Mouse (Mus musculus) hematopoietic stem cell, adult 5-6 weeks (primary cell): ENCODE results near the gene Crocc2. TPM values are rescaled to one million over a fixed set of nuclear protein-coding genes. Genes with fewer than 3 reads are reported as not detected.

Experiments
- total RNA-seq: library from RNA; stranded (forward); fragments of 172-1452, 232-1000 nt; gene quantifications from 2 replicates; pipeline ENCODE4 v1.2.3, GENCODE M21; 2017

Crocc2 gene
- total RNA-seq, 1 experiment from 2014 or later = 0.10 TPM

Other genes starting within 250 kb of the Crocc2 start
- gene Capn10, start 234.3 kb upstream of the Crocc2 start, total RNA-seq = 9.8 and 17.3 TPM in 2 replicates
- 1.5 and 2.1 TPM in 2 replicates for gene Gpr35, start 217.9 kb upstream of the Crocc2 start, total RNA-seq
- gene Aqp12, start 162.4 kb upstream of the Crocc2 start, total RNA-seq = not detected in 2 replicates
- gene Kif1a, start 66.8 kb upstream of the Crocc2 start, total RNA-seq = not detected in 2 replicates
- not detected in 2 replicates for gene Agxt, start 33.5 kb upstream of the Crocc2 start, total RNA-seq
- gene 2310007B03Rik, start 7.8 kb upstream of the Crocc2 start, total RNA-seq = not detected in 2 replicates
- 0.25 and 0.63 TPM in 2 replicates for gene Sned1, start 67.1 kb downstream of the Crocc2 start, total RNA-seq
- gene Mterf4, start 137.2 kb downstream of the Crocc2 start, total RNA-seq = 35.3 and 36.8 TPM in 2 replicates
- 18.4 and 26.9 TPM in 2 replicates for gene Ppp1r7, start 174.1 kb downstream of the Crocc2 start, total RNA-seq
- gene Pask, start 174.8 kb downstream of the Crocc2 start, total RNA-seq = 13.1 and 20.8 TPM in 2 replicates
- 0.13 TPM in 1 of 2 replicates, not detected in the other for gene Ano7, start 205.2 kb downstream of the Crocc2 start, total RNA-seq